Mouse (Mus musculus) forebrain, embryonic 16.5 days (tissue): ENCODE data around the gene Olfr1141. TPM values are rescaled to one million over a fixed set of nuclear protein-coding genes. Genes with fewer than 3 reads are reported as not detected.

ENCODE experiments used
- ATAC-seq: fragments of 200-750 bp; cut with Nextera tagmentation; 2 replicates; pipeline ENCODE4 v1.8.0; 2017; ENCODE audit warnings: mild to moderate bottlenecking, moderate library complexity
- H3K27ac ChIP-seq: fragments of 300-500 bp; sonication (generic); 2 replicates; pipeline ENCODE4 v1.5.1; 2014; ENCODE audit warnings: low read length, control low read depth
- H3K27me3 ChIP-seq: fragments of 300-500 bp; sonication (generic); replicated peaks from 2 replicates; pipeline ENCODE4 v1.6.1; 2014; ENCODE audit warnings: low read length; ENCODE audit not compliant: control insufficient read depth, insufficient read depth
- H3K36me3 ChIP-seq: fragments of 300-500 bp; sonication (generic); 2 replicates; pipeline ENCODE4 v1.6.1; 2014; ENCODE audit not compliant: control insufficient read depth, insufficient read depth
- H3K4me1 ChIP-seq: fragments of 300-500 bp; sonication (generic); replicated peaks from 2 replicates; pipeline ENCODE4 v1.6.1; 2014; ENCODE audit warnings: low read length; ENCODE audit not compliant: control insufficient read depth, insufficient read depth
- H3K4me2 ChIP-seq: fragments of 300-500 bp; sonication (generic); 2 replicates; pipeline ENCODE4 v1.6.1; 2014; ENCODE audit warnings: mild to moderate bottlenecking, low read length, control low read depth
- H3K4me3 ChIP-seq: fragments of 300-500 bp; sonication (generic); replicated peaks from 2 replicates; pipeline ENCODE4 v1.5.1; 2014; ENCODE audit warnings: mild to moderate bottlenecking, low read length, control low read depth
- H3K9ac ChIP-seq: fragments of 300-500 bp; sonication (generic); replicated peaks from 2 replicates; pipeline ENCODE4 v1.6.1; 2014; ENCODE audit warnings: low read depth, low read length, control low read depth
- H3K9me3 ChIP-seq: fragments of 300-500 bp; sonication (generic); 2 replicates; pipeline ENCODE4 v1.6.1; 2016; ENCODE audit warnings: low read length; ENCODE audit not compliant: control insufficient read depth
- WGBS: fragments of 180-500 bp; shearing (Covaris S2); extraction: QIAGEN DNeasy Blood & Tissue Kit; methylation state at CpG from one replicate; pipeline ENCODE4 v1.1.7; 2014; 5-methylcytosine and 5-hydroxymethylcytosine counted together
- polyA plus RNA-seq: library from polyadenylated mRNA; unstranded; fragments of >200 nt; fragmentation: Nextera tagmentation; extraction: Ambion mirVana; gene quantifications from 2 replicates; pipeline ENCODE4 v1.2.1, GENCODE M21; 2015

The Olfr1141 gene
- polyA plus RNA-seq: not detected in 2 replicates

DNA sequence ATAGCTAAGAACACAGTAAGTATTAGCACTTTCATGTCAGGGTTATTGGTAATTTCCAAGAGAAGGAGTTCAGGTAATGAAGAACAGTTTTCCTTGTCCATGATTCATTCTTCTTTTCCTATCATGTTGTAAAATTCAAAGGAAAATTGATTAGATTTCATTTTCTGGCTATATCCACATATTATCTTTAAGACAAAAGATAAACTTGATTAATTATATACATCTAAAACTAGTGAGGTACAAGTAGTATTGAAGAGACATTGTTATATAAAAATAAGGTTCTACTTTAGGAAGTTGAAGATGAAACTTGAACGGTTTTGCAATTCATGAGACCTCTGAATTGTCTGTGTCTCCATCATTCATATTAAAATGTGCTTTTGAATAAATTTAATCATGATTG, at the start of gene Olfr1141:
Gene Olfr1141 (minus strand): TSS at position 101 of the 400 bp plus-strand sequence.
- WGBS: 85% methylated on average over 1 of the region's 1 CpGs
- Histone ChIP-seq H3K27me3 (no peaks in the 10 kb centered on the region), H3K9me3 (no peaks in the 10 kb centered on the region), H3K4me2 (no peak within 1 kb of the TSS), H3K27ac (no peak within 1 kb of the TSS), H3K36me3 (no peaks in the 10 kb centered on the region), H3K4me3 (no peak within 1 kb of the TSS), H3K4me1 (no peaks in the 10 kb centered on the region), H3K9ac (no peak within 1 kb of the TSS)
- ATAC-seq: no peak

DNA sequence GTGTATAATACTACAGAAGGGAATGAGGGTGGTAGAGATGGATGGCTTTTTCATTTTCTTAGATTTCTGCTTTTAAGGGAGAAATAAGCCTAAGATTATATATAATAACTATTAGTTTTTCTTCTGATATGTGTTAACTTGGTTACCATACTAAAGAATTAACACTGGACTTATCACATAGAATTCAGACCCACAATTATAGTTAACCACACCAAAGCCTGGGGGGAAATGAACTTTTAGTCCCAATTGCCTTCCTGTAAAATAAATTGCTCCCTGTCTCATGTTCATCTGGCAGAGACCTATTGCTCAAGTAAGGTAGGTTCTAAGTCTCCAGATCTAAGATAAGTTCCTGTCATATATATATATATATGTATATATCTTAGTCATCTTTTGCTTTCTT, 46.5 kb upstream of the Olfr1141 start, which contains the start of gene Olfr1143:
Gene Olfr1143 (plus strand): TSS at position 301 of the 400 bp plus-strand sequence.
- Histone ChIP-seq H3K4me2 (no peak within 1 kb of the TSS), H3K27ac (no peak within 1 kb of the TSS), H3K4me3 (no peak within 1 kb of the TSS), H3K36me3 (no peaks in the 10 kb centered on the region), H3K27me3 (no peaks in the 10 kb centered on the region), H3K9ac (no peak within 1 kb of the TSS), H3K4me1 (no peaks in the 10 kb centered on the region), H3K9me3 (no peaks in the 10 kb centered on the region)
- ATAC-seq: no peak

DNA sequence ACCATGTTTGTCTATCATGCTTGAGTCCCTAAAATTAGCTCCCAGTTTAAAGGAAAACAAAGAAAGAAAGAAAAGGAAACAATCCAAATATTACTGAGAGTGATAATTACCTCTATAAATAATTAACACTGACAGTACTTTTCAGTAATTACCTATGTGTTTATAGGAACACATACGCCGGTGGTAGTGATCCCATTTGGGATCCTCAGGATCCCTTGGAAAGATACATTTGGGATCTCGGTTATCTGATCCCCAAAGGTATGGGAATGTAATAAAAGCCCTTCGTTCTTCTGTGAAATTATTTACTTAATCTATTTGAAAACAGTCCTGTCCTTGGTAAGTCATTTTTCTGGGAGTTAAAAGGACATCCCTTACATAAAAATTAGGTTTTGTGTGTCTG, 25.4 kb upstream of the Olfr1141 start, which contains the start of gene Olfr152:
Gene Olfr152 (plus strand): TSS at position 301 of the 400 bp plus-strand sequence.
- 75% methylated on average over 4 of the region's 4 CpGs for WGBS
- Histone ChIP-seq H3K9ac (no peak within 1 kb of the TSS), H3K36me3 (no peaks in the 10 kb centered on the region), H3K9me3 (no peaks in the 10 kb centered on the region), H3K27me3 (no peaks in the 10 kb centered on the region), H3K4me2 (no peak within 1 kb of the TSS), H3K27ac (no peak within 1 kb of the TSS), H3K4me1 (no peaks in the 10 kb centered on the region), H3K4me3 (no peak within 1 kb of the TSS)
- no peak for ATAC-seq

DNA sequence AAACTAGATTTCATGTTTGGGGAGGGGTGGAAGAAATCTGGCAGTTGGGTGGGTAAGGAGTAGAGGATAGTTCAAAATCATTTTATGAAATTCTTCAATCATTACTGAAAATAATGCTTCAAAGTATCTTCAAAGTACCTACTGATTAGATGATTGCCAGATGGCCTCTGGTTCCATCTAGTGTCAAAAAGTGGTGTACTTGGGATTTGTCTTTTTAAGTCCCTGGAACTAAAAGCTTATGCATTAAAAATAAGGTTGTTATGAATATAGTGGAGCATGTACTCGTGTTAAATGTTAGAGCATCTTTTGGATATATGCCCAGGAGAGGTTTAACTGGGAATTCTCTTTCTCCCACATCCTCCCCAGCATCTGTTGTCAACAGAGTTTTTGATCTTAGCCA, 22.4 kb upstream of the Olfr1141 start:
- Histone ChIP-seq H3K27me3 (no peaks in the 10 kb centered on the region), H3K4me3 (no peak overlapping the region), H3K27ac (no peak overlapping the region), H3K36me3 (no peaks in the 10 kb centered on the region), H3K9me3 (no peaks in the 10 kb centered on the region), H3K4me1 (no peaks in the 10 kb centered on the region), H3K9ac (no peak overlapping the region), H3K4me2 (no peak overlapping the region)
- no peak for ATAC-seq
- WGBS: 57% methylated on average over 1 of the region's 1 CpGs

DNA sequence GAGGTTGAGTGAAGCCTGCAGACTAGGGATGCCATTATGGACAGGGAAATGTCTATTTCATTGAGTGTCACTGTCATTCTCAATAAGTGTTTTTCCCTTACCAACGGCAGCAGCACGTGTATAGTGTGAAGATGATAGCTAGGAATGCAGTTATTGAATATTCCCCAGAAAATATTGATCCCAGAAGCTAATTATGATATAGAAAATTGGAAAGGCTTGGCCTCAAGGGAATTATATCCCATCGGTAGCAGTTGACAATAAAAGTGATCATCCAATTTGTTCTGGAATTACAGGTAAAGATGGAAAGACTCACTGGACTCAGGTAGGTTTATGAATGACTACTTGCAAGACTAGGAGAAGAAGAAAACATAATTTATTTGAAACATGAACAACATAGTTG, 10.3 kb downstream of the Olfr1141 start, which contains the start of gene Olfr1140:
Gene Olfr1140 (plus strand): TSS at position 301 of the 400 bp plus-strand sequence.
- no peaks in the 10 kb centered on the region for H3K27me3 ChIP-seq
- WGBS: 75% methylated on average over 3 of the region's 3 CpGs
- no peaks in the 10 kb centered on the region for H3K4me1 ChIP-seq
- H3K9ac ChIP-seq: no peak within 1 kb of the TSS
- no peaks in the 10 kb centered on the region for H3K9me3 ChIP-seq
- ATAC-seq: no peak
- H3K4me2 ChIP-seq: no peak within 1 kb of the TSS
- no peaks in the 10 kb centered on the region for H3K36me3 ChIP-seq
- no peak within 1 kb of the TSS for H3K27ac ChIP-seq
- no peak within 1 kb of the TSS for H3K4me3 ChIP-seq

DNA sequence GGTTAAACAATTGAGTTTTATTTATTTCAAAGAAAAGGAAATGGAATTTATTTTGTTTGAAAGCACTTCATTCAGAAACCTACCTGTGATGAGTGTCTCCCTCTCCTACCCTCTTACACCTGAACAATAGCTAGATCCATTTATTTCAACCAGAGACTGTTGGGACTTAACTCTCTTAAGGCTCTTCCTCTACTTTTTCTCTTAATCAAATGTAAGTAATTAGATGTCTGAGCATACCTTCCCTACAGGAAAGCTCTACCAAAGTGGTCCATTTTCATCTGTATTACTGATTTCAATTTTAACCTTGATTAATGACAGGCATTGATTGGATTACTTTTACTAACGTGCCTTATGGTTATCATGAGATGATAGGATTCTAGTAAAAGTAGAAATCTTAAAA, 13.9 kb downstream of the Olfr1141 start, which contains the start of gene Olfr1138:
Gene Olfr1138 (minus strand): TSS at position 101 of the 400 bp plus-strand sequence.
- Histone ChIP-seq H3K4me1 (no peaks in the 10 kb centered on the region), H3K9me3 (no peaks in the 10 kb centered on the region), H3K4me2 (no peak within 1 kb of the TSS), H3K9ac (no peak within 1 kb of the TSS), H3K27me3 (no peaks in the 10 kb centered on the region), H3K27ac (no peak within 1 kb of the TSS), H3K4me3 (no peak within 1 kb of the TSS), H3K36me3 (no peaks in the 10 kb centered on the region)
- no peak for ATAC-seq
- 79% methylated on average over 1 of the region's 1 CpGs for WGBS

DNA sequence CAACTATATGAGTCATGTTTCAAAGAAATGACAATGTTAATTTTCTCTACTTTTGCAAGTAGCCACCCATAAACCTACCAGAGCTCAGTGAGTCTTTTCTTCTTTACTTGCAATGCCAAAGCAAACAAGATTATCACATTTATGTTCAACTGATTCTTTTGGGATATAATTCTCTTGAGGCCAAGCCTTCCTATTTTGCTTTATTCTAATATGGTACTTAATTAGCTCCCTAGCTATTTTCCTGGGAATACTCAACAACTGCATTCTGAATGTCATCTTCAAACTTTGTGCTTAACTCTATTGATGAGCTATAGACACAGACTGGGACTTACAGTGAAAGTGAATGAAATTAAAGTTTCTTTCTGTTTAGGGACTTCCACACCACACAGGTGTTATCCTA, 40.7 kb downstream of the Olfr1141 start, which contains the start of gene Olfr1137:
Gene Olfr1137 (minus strand): TSS at position 101 of the 400 bp plus-strand sequence.
- Histone ChIP-seq H3K27me3 (no peaks in the 10 kb centered on the region), H3K4me1 (no peaks in the 10 kb centered on the region), H3K9me3 (no peaks in the 10 kb centered on the region), H3K9ac (no peak within 1 kb of the TSS), H3K36me3 (no peaks in the 10 kb centered on the region), H3K4me3 (no peak within 1 kb of the TSS), H3K27ac (no peak within 1 kb of the TSS), H3K4me2 (no peak within 1 kb of the TSS)
- no peak for ATAC-seq

Other genes with a start within 250 kb of the Olfr1141 start
- not detected in 2 replicates for gene Pramel6, start 247.4 kb downstream of the Olfr1141 start, polyA plus RNA-seq
- not detected in 2 replicates for gene Olfr153, start 222.2 kb downstream of the Olfr1141 start, polyA plus RNA-seq
- gene Olfr1128, start 208.4 kb downstream of the Olfr1141 start, polyA plus RNA-seq: not detected in 2 replicates
- not detected in 2 replicates for gene Olfr1129, start 180.1 kb downstream of the Olfr1141 start, polyA plus RNA-seq
- gene Olfr1130, start 147.8 kb downstream of the Olfr1141 start, polyA plus RNA-seq: not detected in 2 replicates
- not detected in 2 replicates for gene Olfr1131, start 126.9 kb downstream of the Olfr1141 start, polyA plus RNA-seq
- not detected in 2 replicates for gene Olfr1132, start 116.5 kb downstream of the Olfr1141 start, polyA plus RNA-seq
- not detected in 2 replicates for gene Olfr1133, start 106.6 kb downstream of the Olfr1141 start, polyA plus RNA-seq
- gene Olfr1134, start 95.5 kb downstream of the Olfr1141 start, polyA plus RNA-seq: not detected in 2 replicates
- not detected in 2 replicates for gene Olfr1135, start 80.3 kb downstream of the Olfr1141 start, polyA plus RNA-seq
- not detected in 2 replicates for gene Olfr1136, start 60.0 kb downstream of the Olfr1141 start, polyA plus RNA-seq
- gene Olfr1137, start 40.8 kb downstream of the Olfr1141 start, polyA plus RNA-seq: not detected in 2 replicates
- gene Olfr1138, start 14.0 kb downstream of the Olfr1141 start, polyA plus RNA-seq: not detected in 2 replicates
- not detected in 2 replicates for gene Olfr1140, start 10.2 kb downstream of the Olfr1141 start, polyA plus RNA-seq
- not detected in 2 replicates for gene Olfr152, start 25.5 kb upstream of the Olfr1141 start, polyA plus RNA-seq
- gene Olfr1143, start 46.6 kb upstream of the Olfr1141 start, polyA plus RNA-seq: not detected in 2 replicates
- not detected in 2 replicates for gene Olfr1145, start 55.8 kb upstream of the Olfr1141 start, polyA plus RNA-seq
- not detected in 2 replicates for gene Olfr1148, start 76.5 kb upstream of the Olfr1141 start, polyA plus RNA-seq
- not detected in 2 replicates for gene Olfr1150-ps1, start 90.0 kb upstream of the Olfr1141 start, polyA plus RNA-seq
- not detected in 2 replicates for gene Olfr1151, start 101.9 kb upstream of the Olfr1141 start, polyA plus RNA-seq
- gene Olfr1152, start 112.5 kb upstream of the Olfr1141 start, polyA plus RNA-seq: not detected in 2 replicates
- not detected in 2 replicates for gene Olfr1153, start 141.0 kb upstream of the Olfr1141 start, polyA plus RNA-seq
- gene Olfr1154, start 151.2 kb upstream of the Olfr1141 start, polyA plus RNA-seq: not detected in 2 replicates
- not detected in 2 replicates for gene Olfr1155, start 191.1 kb upstream of the Olfr1141 start, polyA plus RNA-seq
- not detected in 2 replicates for gene Olfr1156, start 199.1 kb upstream of the Olfr1141 start, polyA plus RNA-seq
- gene Olfr1157, start 214.3 kb upstream of the Olfr1141 start, polyA plus RNA-seq: not detected in 2 replicates
- not detected in 2 replicates for gene Olfr74, start 220.7 kb upstream of the Olfr1141 start, polyA plus RNA-seq
- not detected in 2 replicates for gene Olfr1158, start 236.1 kb upstream of the Olfr1141 start, polyA plus RNA-seq